Mouse (Mus musculus): ENCODE results near the gene Mbnl1.

The Mbnl1 gene

DNA sequence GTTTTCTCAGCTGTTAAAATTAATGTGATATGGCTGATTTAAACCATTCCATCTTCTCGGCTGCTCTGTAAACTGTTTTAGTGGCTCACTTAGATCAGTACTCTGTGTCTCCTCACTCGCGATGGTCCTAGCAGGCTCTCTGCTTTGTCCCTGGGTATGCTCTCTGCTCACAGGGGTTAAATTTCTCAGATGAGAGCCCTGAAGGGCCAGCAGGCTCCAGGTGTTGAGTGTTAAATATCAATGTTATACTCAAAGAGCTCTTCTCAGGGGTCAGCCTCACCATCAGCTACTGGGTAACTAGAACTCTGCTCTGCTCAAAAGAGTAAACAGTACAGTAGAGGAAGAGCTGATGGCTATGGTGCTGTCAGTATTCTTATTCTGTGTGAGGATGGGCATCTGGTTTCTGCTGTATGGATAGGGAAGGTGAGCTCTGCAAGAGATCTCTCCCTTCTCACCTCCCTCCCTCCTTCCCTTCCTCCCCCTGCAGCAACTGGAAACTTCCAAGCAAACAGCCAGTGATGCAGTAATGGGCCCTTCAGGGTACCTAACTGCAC, 44.7 kb downstream of the Mbnl1 start:
- DNase-seq (ENCODE audit: low spot score in 2 of 2), result no peak

DNA sequence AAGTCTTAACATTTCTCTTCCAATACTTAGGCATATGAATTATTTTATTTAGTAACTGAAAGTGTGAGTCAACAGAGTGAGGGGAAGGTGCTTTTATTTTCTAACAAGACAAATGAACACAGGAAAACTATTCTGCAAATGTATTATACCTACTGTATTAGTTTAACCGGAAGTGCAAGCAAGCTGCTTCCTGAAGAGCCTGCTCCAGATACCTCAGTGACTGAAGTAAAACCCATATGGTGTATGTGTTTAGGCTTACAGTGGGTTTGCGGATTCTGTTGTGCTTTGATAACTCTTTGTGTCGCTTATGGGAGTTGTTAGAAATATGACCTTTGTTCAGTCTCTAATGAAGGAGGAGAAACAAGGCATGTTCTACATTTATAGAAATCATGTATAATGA, 46.7 kb downstream of the Mbnl1 start:
- no peak for DNase-seq (ENCODE audit: low spot score in 2 of 2)

DNA sequence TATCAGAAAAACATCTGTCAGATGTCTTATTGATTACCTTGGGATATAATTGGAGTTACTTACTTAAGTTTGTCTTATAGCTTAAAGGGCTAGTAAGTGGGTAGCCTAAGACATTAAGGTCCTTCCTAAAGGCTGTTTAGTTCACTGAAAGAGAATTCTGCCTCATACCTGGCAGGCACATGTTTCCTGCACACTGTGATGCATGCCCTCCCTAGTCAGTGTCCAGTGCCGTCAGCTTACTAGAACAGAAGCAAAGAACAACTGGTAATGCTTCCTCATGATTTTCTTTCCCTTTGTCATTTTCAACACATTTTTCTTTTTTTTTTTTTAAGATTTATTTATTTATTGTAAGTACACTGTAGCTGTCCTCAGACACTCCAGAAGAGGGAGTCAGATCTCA, 51.5 kb downstream of the Mbnl1 start:
- no peak for DNase-seq (ENCODE audit: low spot score in 2 of 2)

DNA sequence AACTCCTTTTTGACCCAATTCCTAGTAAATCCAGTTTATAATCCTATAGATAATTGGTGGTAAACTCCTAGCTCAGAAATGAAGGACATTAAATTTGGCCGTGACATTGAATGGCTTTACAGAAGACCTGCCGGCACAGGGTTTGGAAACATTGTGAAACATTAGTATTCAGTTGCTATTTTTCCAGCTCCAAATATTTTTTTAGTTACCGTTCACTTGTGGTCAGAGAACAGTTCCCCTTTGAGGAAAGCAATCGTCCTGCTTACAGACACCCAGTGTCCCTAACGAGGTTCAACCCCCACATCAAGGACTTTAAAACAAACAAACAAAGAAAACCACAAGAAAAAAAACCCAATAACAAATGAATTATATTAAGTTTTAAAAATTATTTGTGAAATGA, 58.7 kb downstream of the Mbnl1 start:
- no peak for DNase-seq (ENCODE audit: low spot score in 2 of 2)

DNA sequence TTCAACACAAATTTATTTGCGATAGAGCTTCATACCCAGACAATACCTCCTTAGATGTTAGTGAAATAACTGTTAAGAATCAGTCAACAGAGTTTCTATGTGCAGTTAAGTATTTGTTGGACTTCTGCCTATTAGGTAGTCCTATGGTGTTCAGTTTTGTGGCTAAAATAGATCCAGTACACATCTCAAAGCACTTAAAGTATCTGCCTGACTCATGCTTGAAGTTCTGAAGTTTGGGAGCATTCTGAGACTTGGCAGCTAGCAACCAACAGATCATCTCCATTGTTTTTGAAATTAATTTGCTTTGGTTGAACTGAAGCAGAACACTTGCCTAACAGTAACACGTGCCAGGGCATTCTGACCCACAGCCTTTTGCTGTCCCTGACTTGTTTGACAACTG, 59.2 kb downstream of the Mbnl1 start:
- no peak for DNase-seq (ENCODE audit: low spot score in 2 of 2)

DNA sequence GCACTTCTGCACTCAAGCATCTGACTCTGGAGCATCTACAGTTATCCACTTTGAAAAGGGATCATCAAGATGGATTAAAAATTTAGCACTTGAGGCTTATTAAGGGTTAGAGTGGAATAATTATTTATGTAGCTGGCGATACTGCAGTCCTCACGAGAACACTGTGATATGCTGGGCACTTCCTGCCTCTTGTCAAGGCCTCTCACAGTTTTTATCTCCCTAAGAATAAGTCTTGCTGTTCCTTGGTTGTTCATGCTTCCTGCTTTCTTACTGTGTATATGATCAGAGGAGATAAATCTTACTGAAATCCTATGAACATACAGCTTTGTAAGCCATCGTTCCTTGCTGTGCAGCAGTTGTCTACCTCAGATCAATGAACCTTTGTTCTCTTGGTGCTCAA, 62.6 kb downstream of the Mbnl1 start:
- no peak for DNase-seq (ENCODE audit: low spot score in 2 of 2)

DNA sequence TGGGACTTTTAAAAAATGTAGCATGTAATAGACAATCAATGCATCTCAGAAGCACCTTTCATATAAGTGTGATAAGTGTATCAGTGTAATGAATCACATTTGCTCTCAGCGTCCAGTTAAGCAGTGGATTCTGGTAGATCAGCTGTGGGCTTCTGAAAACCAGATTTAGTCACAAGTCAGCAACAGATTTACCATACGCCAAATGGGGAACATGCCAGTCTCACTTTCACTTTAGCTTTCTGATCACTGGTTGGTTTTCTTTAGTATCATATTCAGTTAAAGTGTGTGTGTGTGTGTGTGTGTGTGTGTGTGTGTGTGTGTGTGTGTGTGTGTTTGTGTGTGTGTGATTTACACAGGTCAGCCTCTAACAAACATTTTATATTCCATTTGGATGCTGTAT, 64.4 kb downstream of the Mbnl1 start:
- DNase-seq (ENCODE audit: low spot score in 2 of 2), result no peak

DNA sequence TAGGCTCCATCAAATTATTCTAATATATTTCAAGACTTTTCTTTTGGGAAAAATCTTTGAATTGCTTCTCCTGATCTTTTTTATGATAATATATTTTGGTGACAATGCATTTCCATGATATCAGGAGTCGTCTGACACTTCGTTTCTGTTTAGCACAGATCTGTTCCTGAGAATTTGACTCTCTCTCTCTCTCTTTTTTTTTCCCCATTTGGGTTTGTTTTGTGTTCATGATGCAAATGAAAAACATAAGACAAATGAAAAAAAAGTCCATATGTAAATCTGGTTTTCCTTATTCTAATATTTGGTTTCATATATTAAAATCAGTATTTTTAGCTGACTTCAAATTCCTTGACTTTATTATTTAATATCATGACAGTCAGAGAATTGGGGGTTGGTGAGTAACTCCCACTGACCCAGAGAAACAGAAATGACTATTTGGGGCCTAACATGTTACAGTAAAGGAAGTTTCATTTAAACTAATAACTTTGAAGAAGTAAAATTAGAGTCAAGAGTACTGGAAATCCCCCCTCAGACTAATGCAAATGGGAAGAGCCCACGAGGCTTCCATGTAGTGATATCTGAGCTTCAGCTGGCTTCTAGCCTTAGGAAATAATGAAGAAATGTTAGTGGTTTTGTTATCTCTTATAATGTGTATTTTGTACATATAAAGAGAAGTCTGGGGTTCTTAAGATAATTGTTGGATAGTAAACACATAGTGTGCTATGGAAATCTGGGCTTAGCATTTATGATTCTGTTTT, 65.8 kb downstream of the Mbnl1 start:
- DNase-seq (ENCODE audit: low spot score in 2 of 2), result no peak

DNA sequence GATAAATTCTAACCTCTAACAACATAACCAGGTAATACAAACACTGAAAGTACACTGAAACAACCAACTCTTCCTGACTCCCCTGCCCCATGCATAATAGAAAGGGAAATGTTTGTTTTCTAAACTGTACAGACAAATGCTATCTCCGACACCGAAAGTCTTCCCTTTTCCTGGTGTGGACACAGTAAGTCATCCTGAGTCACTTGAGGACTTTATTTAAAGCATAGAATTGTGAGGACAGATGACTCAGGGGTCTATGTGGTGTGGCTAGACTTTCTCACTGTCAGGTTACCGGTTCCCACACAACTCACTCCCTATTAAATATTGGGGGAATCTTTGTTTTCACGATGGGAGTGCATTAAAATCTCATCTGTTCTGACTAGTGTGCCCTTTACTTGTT, 68.5 kb downstream of the Mbnl1 start:
- DNase-seq (ENCODE audit: low spot score in 2 of 2), result no peak

DNA sequence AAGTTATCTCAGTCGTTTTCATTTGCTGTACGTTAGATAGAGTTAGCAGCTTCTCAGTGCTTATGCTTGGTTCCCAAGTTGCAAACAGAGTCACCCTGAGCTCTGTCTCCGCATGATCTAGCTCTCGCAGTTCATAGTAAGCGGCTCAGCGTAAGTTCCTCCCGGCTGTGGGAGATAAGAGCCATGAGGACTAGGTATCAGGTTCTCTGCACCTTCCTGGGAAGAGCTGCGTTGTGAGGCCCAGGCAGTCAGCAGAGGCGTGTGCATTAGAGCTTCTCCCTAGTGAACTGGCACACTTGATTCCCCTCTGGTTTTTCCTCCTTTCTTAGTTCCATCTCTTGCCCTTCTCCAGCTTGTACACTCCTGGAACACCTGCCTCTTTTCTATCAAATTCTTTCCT, 73.6 kb downstream of the Mbnl1 start:
- DNase-seq (ENCODE audit: low spot score in 2 of 2), result no peak

DNA sequence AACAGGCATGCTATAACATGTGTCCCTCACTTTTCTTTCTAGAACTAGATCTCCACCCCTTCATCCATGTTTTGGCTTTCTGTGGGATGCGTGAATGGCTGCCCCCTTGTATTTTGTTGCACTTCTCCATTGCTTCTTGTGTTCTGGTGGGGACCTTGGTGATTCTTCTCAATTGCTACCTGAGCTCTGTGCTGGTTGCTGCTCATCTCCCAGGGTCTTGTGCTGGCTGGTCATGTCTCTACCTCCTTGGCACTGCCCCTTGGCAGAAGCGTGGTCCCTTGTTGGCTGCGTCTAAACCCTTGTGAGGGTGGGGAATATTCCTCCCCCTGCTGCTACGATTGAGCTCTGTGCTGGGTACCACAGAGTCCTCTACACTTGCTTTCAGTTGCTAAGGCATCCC, 74.3 kb downstream of the Mbnl1 start:
- no peak for DNase-seq (ENCODE audit: low spot score in 2 of 2)

DNA sequence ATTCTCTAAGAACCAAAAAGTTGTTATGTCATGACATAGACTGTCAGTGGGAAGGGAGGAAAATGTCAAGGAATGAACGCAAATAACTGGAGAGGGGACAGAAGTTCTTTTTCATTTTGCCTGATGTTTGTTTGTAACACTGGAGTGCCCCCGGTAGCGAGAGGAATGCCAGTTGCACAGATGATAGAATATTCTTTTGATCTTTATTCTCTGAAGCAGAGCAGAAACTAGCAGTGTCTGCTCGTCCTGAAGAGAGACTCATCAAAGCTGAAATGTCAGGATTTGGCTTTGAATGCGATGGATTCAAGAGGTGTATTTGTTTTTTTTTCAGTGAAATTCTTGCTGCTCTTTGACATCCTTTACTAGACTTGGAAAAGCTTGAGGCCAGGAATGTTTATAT, 77.9 kb downstream of the Mbnl1 start:
- DNase-seq (ENCODE audit: low spot score in 2 of 2), result no peak

DNA sequence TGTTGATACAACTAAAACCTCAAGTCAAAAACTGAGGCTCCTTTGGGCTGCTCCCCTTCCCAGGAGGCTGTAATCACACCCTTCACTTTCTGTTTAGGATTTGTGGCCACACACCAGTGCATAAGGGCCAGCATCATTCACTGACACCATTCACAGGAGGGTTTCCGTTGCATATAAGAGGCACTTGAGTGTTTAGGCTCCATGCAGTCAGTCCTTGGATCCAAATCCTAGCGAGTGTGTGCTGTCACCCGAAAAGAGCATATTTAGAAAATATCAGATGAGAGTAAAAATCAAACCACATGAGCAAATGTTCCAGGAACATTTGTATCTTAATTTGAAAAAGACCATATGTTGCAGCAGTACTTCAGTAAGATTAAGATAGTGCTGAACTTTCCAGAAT, 79.0 kb downstream of the Mbnl1 start:
- no peak for DNase-seq (ENCODE audit: low spot score in 2 of 2)

DNA sequence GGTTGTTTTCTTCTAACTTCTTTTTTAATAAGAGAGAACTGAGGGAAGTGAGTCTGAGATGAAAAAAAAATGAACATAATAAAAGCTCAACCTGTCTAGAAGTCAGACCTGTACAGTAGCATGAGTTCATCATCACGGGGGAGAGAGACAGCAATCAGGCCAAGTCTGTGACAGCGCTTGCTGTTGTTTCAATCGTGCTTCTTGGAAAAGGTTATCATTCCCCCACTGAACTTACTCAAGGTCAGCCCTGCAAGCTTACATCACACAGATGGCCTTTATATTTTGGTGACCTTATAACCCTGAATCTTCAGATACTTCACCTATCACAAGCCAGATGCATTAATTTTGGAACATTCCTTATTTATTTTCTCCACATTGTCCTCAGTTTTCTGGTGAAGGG, 80.4 kb downstream of the Mbnl1 start:
- no peak for DNase-seq (ENCODE audit: low spot score in 2 of 2)

DNA sequence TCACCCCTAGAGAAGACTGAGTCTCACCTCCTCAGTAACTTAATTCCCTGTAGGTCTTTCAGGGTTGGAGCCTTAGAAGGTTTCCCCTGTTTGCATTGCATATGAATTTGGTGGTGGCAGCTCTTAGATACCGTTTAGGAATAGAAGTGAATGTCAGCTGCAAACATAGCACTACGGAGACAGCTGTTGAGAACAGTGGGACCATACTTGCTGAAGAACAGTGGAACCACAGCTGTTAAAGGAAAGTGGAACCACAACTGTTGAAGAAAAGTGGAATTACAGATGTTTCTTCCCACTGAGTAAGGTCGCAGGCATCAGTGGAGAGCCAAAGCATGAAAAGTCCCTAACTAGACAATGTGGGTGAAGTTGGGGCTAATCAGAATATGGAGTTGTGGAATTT, 84.0 kb downstream of the Mbnl1 start:
- no peak for DNase-seq (ENCODE audit: low spot score in 2 of 2)

DNA sequence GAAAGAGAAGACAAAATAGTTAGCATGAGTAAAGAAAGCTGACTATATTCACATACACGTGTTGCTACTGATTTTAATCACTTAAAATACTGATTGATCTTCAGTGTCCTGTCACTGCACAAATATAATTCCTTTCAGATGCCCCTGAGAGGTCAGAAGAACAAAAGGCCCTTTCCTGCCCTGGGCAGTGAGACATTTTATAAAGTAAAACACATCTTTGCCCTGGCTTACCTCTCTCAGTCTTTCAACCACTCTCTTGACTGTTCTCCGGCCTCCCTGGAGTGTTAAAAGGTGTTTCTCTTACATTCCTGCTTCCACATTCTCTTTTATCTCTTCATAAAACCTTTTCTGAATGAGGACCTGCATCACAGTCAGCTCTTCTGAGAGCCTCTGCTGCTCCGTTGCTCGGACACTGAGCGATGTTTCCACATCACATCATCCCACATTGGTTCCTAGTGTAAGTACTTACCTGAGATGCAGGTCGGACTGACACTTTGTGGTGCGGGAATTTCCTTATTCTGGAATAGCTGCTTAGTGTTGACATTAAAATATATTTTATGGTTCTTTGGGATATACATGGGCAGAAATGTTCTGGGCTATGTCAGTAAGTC, 85.7 kb downstream of the Mbnl1 start:
- DNase-seq (ENCODE audit: low spot score in 2 of 2), result no peak

DNA sequence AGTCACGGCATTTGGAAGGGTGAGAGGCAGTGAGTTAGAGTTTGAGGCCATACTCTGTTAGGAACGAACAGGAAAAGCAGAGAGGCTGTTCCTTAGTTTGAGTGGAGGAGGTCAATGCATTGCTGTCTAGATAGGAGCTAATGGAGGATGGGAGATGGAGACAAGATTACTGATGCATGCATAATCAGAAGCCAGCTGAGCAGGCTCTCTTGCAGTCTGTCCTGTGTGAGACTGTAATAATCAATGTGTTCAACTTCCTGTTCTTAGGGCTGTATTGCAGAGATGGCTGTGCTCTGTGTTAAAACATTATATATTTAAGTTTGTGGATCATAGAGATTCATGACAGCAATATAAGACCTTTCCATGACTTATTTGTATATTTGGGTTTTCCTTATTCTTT, 87.1 kb downstream of the Mbnl1 start:
- no peak for DNase-seq (ENCODE audit: low spot score in 2 of 2)

DNA sequence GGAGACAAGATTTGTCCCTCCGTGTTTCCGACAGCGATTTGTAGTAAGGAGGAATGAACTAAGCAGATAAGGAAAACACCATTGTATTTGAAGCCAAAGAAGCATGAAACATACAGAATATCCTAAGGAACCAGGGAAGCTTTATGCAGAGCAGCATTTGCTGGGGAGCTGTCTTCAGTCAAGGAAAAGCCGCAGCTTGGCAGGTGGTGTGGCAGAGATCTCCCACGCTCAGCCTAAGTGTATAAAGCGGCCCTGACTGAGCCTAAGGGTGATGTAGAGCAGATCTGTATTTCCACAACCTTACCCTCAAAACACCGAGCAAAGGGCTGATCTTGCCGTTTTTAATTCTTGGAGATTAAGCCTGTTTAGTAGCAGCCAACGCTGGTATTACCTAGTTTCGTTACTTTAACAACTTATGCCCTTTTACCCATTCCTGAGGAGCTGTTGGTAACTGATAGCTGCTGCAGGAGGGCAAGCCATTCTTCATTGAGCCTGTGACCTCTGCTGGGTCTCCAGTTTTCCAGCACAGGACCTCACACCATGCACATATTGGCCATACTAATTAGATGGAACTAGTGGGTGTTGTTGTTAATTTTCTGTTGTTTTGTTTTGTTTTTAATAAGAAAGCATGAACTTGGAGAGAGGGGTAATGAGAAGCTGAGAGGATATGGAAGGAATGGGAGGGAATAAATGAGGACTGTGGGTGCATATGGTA, 91.1 kb downstream of the Mbnl1 start:
- DNase-seq (ENCODE audit: low spot score in 2 of 2), result no peak

DNA sequence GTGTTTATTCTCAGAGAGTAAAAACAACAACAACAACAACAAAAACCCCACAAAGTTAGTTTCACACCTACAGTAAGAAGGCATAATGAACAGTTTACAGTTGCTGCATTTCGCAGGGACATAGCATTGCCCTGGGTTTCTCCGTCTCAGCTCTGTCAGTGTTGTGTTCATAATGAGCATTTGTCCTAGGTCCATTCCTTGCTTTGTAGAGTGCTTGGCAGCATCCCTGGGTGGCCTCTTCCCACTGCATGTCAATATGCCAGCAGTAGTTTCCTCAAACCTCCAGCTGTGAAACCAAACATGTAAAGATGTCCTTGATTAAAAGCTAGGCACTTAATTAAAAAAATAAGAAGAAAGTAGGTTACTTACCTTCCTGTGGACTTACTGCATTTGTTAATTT, 91.6 kb downstream of the Mbnl1 start:
- DNase-seq (ENCODE audit: low spot score in 2 of 2), result no peak

DNA sequence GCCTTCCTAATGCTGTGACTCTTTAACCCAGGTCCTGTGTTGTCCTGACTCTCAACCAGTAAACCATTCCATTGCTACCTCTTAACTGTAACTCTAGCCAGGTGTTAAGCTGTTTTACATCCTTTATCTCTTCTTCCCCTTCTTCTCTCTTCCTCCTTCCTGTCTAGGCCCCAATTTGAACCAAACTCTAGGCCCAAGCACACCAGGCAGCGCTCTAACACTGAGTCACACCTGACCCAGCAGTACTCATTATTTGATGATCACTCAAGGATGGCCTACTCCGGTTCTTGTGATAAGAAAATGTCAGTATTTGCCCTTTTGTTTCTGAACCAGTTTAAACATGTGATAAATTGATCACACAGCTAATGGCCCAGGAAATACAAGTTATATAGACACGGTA, 92.6 kb downstream of the Mbnl1 start:
- DNase-seq (ENCODE audit: low spot score in 2 of 2), result no peak

DNA sequence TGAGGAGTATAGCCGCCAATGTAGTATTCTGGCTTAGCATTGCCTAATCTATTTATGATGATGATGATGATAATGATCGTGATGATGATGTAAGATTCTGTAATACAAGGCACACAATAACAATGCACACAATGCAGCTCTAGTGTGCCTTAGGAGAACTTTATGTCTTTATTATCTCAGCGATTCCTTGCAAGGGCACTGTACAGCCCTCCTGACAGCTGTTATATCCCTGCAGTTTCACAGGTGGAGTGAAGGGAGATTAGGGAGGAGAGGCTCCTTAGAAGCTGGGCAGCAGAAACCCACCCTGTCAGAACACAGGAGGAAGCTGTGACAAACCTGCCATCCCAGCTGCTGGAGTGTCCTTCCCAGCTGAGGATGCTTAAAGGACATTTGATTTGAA, 93.3 kb downstream of the Mbnl1 start:
- DNase-seq (ENCODE audit: low spot score in 2 of 2), result no peak

DNA sequence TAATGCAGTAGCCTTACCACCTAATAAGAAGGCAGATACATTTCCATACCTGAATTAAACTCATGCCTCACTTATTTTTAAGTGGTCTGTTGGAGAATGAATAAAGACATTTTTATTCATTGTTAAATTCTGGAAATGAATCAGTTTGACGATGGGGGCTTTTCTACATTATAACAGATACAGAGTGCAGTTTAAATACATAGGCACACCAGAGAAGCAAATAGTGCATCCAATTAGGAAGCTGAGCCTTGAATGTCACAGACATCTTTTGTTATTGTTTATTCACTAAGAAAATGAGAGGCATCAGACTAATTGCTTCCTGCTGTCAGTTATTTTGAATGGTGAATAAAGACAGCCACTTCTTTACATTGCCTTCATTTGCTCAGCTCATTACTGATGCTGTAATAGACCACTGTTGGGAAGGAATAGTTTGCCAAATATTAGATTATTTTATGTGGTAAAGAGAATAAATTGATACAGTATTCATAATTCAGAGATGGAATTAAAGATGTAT, 95.6 kb downstream of the Mbnl1 start:
- DNase-seq (ENCODE audit: low spot score in 2 of 2), result no peak

Data from frontal cortex, postnatal 14 days (tissue).